Mouse (Mus musculus): ENCODE data around the gene Mettl26.

DNA sequence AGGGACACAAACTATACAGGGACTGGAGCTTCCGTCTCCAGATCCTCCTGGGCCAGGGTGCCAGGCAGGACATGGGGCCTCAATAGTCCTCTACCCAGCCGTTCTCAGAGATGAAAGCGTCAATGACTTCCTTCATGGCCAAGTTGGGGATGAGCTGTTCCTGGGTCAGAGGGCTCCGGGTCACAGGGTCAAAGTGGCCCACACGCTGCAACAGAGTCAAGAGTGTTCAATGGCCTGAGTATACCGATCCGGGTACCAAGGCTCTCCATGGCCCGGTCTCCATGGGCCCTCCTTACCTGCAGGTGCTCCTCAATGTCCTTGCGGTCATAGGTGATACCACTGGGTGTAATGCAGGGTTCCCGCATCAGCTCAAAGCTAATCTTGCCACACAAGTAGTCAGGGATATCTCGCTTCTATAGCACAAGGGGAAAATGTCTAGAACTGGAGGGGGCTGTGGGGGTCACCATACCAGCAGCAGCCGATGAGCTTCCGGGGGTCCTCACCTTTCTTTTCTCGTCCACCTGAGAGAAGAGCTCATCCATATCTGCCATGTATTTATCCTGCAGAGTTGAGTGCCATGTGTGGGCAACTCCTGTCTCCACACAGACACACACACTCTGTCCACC is 44.0 kb upstream of the Mettl26 start:
- TF ChIP-seq POLR2A (IDR thresholded peaks at IDR 0.05; ENCODE audit: insufficient read length, low read depth) = peak; percentile 9
- no peak for TF ChIP-seq POLR2AphosphoS2 (IDR thresholded peaks at IDR 0.05; ENCODE audit: insufficient read length, low read depth)
- TF ChIP-seq TCF12 (IDR thresholded peaks at IDR 0.05; ENCODE audit: insufficient read depth, poor library complexity, severe bottlenecking) = no peak
